Mouse (Mus musculus) kidney, postnatal 0 days (tissue): ENCODE data around the gene Sult4a1. TPM values are rescaled to one million over a fixed set of nuclear protein-coding genes. Genes with fewer than 3 reads are reported as not detected.
"Not testable (repeated sequence)": the region's sequence is repeated elsewhere in the genome, so short reads cannot be mapped to it uniquely, and the experiment has no call there.

Experiments used
- ATAC-seq: fragments of 200-750 bp; cut with Nextera tagmentation; replicated peaks from 2 replicates; pipeline ENCODE4 v1.8.0; 2017; ENCODE audit warnings: low read depth, moderate number of reproducible peaks, moderate TSS enrichment, moderate library complexity; ENCODE audit not compliant: low FRiP score
- DNase-seq: peaks from one replicate; pipeline ENCODE4 v3.0.0-alpha.2; 2016; ENCODE audit warnings: low spot score
- H3K27ac ChIP-seq: fragments of 300-500 bp; sonication (generic); 2 replicates; pipeline ENCODE4 v1.5.1; 2014; ENCODE audit warnings: mild to moderate bottlenecking
- H3K27me3 ChIP-seq: fragments of 300-500 bp; sonication (generic); 2 replicates; pipeline ENCODE4 v1.6.1; 2014; ENCODE audit warnings: low read length, mixed read lengths; ENCODE audit not compliant: insufficient read depth
- H3K36me3 ChIP-seq: fragments of 300-500 bp; sonication (generic); 2 replicates; pipeline ENCODE4 v1.6.1; 2014; ENCODE audit warnings: low read length, mixed read lengths; ENCODE audit not compliant: insufficient read depth
- H3K4me1 ChIP-seq: fragments of 300-500 bp; sonication (generic); replicated peaks from 2 replicates; pipeline ENCODE4 v1.6.1; 2014; ENCODE audit warnings: antibody characterized with exemption, low read length, mixed read lengths; ENCODE audit not compliant: insufficient read depth
- H3K4me2 ChIP-seq: fragments of 300-500 bp; sonication (generic); 2 replicates; pipeline ENCODE4 v1.6.1; 2014; ENCODE audit warnings: mild to moderate bottlenecking, low read length, moderate library complexity, mixed read lengths
- H3K4me3 ChIP-seq: fragments of 300-500 bp; sonication (generic); replicated peaks from 2 replicates; pipeline ENCODE4 v1.5.1; 2014; ENCODE audit warnings: low read depth, low read length
- H3K9ac ChIP-seq: fragments of 300-500 bp; sonication (generic); 2 replicates; pipeline ENCODE4 v1.6.1; 2014; ENCODE audit warnings: low read depth, low read length
- H3K9me3 ChIP-seq: fragments of 300-500 bp; sonication (generic); replicated peaks from 2 replicates; pipeline ENCODE4 v1.6.1; 2016; ENCODE audit warnings: low read length, inconsistent platforms, mixed read lengths
- CTCF ChIP-seq: IDR thresholded peaks from 2 replicates; pipeline ENCODE4 v1.5.1; 2016; ENCODE audit warnings: antibody characterized with exemption, low read depth, mild to moderate bottlenecking, moderate library complexity
- WGBS: fragments of 180-500 bp; shearing (Covaris S2); extraction: QIAGEN DNeasy Blood & Tissue Kit; methylation state at CpG from one replicate; pipeline ENCODE4 v1.1.7; 2014; 5-methylcytosine and 5-hydroxymethylcytosine counted together
- polyA plus RNA-seq: library from polyadenylated mRNA; unstranded; fragments of >200 nt; fragmentation: Nextera tagmentation; extraction: Ambion mirVana; gene quantifications from 2 replicates; pipeline ENCODE4 v1.2.1, GENCODE M21; 2015

Gene Sult4a1
- polyA plus RNA-seq, 1 experiment from 2014 or later: 0.34 TPM

DNA sequence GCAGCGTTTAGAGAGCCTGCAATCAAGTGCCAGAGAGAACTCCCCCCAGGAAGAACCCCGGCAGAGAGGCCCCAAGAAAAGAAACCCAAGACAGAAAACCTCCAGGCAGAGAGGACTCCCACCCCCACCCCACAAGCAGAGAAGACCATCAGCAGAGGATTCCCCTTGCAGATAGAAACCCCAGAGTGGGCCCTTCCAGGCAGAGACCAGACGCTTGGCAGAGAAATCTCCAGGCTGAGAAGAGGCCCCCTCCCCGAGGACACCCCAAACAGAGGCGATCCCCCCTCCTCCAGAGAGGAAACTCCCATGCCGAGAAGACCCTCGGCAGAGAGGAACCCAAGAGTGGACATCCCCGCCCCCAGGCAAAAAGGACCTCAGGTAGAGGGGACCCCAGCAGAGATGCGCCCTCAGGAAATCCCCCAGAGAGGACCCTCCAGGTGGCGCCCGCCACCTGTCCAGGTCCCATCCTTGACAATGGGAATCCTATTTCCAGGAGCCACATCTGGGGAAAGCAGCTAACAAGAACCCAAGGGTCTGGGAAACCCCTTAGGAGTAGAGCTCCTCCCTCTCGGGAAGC is 458 bp upstream of the Sult4a1 start:
- Histone ChIP-seq H3K4me2 (peak overlapping the region; percentile 65), H3K9me3 (no peaks in the 10 kb centered on the region), H3K9ac (no peak overlapping the region), H3K36me3 (no peaks in the 10 kb centered on the region), H3K4me1 (peaks cover 7% of the 10 kb centered on the region; the same call in 1 of the 2 replicates), H3K27me3 (peaks cover 20% of the 10 kb centered on the region), H3K27ac (no peak overlapping the region), H3K4me3 (peak overlapping the region; percentile 39)
- DNase-seq (no peak), ATAC-seq (no peak)
- TF ChIP-seq CTCF: no peak
- 12% methylated on average over 12 of the region's 12 CpGs for WGBS

GRCm38 (mm10) chr15:84104626-84105025 is 928 bp downstream of the Sult4a1 start:
- TF ChIP-seq CTCF: no peak
- 75% methylated on average over 7 of the region's 7 CpGs for WGBS
- Histone ChIP-seq H3K9me3 (no peaks in the 10 kb centered on the region), H3K4me2 (no peak overlapping the region), H3K9ac (no peak overlapping the region), H3K4me1 (peaks cover 7% of the 10 kb centered on the region; the same call in 1 of the 2 replicates), H3K27me3 (peaks cover 20% of the 10 kb centered on the region), H3K27ac (no peak overlapping the region), H3K36me3 (no peaks in the 10 kb centered on the region), H3K4me3 (no peak overlapping the region)
- no peak for ATAC-seq
- no peak for DNase-seq

DNA sequence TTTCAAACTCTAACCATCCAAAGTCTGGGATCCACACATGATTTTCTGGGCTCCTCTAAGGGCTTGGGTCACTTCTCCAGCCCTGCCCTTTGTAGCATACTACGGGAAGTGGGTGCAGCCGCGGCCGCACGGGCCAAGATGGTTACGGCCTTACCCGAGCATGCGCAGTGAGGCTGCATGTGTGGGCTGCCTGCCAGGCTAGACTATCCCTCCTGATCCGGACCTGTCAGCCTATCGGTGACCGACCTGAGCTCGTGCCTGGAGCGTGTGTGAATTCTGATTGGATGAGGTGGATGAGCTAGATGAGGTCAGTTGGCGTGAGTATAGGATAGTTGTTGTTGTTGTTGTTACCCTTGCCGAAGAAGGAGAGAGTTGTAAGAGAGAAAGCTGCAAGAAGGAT is 8.0 kb downstream of the Sult4a1 start:
- not testable (repeated sequence) for ATAC-seq, DNase-seq, H3K4me1 ChIP-seq, H3K27me3 ChIP-seq, H3K36me3 ChIP-seq, H3K9ac ChIP-seq, H3K4me3 ChIP-seq, H3K4me2 ChIP-seq, H3K9me3 ChIP-seq, H3K27ac ChIP-seq
- WGBS: 82% methylated on average over 15 of the region's 15 CpGs

GRCm38 (mm10) chr15:84096051-84096450 is 9.5 kb downstream of the Sult4a1 start:
- Histone ChIP-seq H3K36me3 (no peaks in the 10 kb centered on the region), H3K4me1 (no peaks in the 10 kb centered on the region), H3K4me2 (no peak overlapping the region), H3K4me3 (no peak overlapping the region), H3K27me3 (no peaks in the 10 kb centered on the region), H3K27ac (no peak overlapping the region), H3K9ac (no peak overlapping the region), H3K9me3 (no peaks in the 10 kb centered on the region)
- no peak for TF ChIP-seq CTCF
- WGBS: 83% methylated on average over 8 of the region's 8 CpGs
- no peak for ATAC-seq
- DNase-seq: no peak

DNA sequence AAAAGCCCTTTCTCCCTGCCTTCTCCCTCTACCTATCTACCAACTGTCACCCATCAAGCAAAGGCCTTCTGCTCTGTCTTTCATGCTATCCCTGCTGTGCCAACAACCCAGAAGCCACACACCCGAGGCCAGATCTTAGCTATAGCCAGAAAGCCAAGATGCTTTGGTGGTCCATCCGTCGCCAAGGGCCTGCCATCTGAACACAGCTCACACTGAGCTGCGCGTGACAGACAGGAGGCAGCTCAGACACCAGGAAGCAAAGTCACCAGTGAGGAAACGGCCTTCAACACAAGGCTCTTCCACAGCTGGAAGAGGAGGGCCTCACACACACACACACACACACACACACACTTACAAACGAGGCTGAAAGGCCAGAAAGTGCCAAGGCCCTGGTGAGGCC is 10.6 kb downstream of the Sult4a1 start:
- H3K4me1 ChIP-seq: no peaks in the 10 kb centered on the region
- H3K27ac ChIP-seq: no peak overlapping the region
- H3K27me3 ChIP-seq: no peaks in the 10 kb centered on the region
- no peak for DNase-seq
- TF ChIP-seq CTCF: no peak
- H3K4me3 ChIP-seq: no peak overlapping the region
- no peak overlapping the region for H3K4me2 ChIP-seq
- no peak for ATAC-seq
- no peak overlapping the region for H3K9ac ChIP-seq
- no peaks in the 10 kb centered on the region for H3K36me3 ChIP-seq
- 61% methylated on average over 7 of the region's 7 CpGs for WGBS
- H3K9me3 ChIP-seq: no peaks in the 10 kb centered on the region

DNA sequence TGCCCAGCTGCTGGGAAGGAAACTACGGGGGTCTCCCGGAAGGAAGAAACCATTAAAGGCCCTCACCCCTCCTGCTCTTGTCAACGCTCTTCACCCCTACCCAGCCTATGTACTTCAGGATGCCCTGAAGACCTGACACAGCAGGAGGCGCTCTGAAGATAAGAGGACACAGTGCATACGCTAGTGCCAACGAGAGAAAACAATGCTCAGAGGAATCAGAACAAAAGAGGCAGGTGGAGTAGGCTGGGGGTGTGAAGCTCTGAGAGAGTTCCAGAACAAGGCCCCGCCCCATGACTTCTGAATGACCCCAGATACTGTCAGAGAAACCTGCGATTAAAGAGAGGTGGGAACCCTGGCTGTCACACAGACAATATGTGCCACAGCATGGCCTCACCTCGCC is 18.8 kb downstream of the Sult4a1 start:
- Histone ChIP-seq H3K27ac (no peak overlapping the region), H3K4me3 (no peak overlapping the region), H3K9me3 (no peaks in the 10 kb centered on the region), H3K9ac (no peak overlapping the region), H3K27me3 (no peaks in the 10 kb centered on the region), H3K4me1 (no peaks in the 10 kb centered on the region), H3K36me3 (no peaks in the 10 kb centered on the region), H3K4me2 (no peak overlapping the region)
- TF ChIP-seq CTCF: no peak
- 43% methylated on average over 9 of the region's 9 CpGs for WGBS
- no peak for ATAC-seq
- no peak for DNase-seq

- H3K4me2 ChIP-seq: no peak overlapping the region
- H3K27ac ChIP-seq: no peak overlapping the region
- no peak overlapping the region for H3K9ac ChIP-seq
- no peaks in the 10 kb centered on the region for H3K36me3 ChIP-seq
- H3K27me3 ChIP-seq: no peaks in the 10 kb centered on the region
- no peak for TF ChIP-seq CTCF
- ATAC-seq (no peak), DNase-seq (peak; percentile 57)
- 25% methylated on average over 12 of the region's 12 CpGs for WGBS
- no peaks in the 10 kb centered on the region for H3K9me3 ChIP-seq
- no peak overlapping the region for H3K4me3 ChIP-seq
- H3K4me1 ChIP-seq: no peaks in the 10 kb centered on the region
Measured at GRCm38 (mm10) chr15:84086364-84086763, 19.2 kb downstream of the Sult4a1 start.
